Mouse (Mus musculus) hindbrain, embryonic 14.5 days (tissue): ENCODE measurements at regions not wholly inside any gene's neighbourhood (a gene's known extent, or its start where the extent isn't known, plus 50 kb on each side); places are given as distances from the start of the nearest gene placed in this dataset.

Experiments used
- ATAC-seq: fragments of 200-750 bp; cut with Nextera tagmentation; 2 replicates; pipeline ENCODE4 v1.8.0; 2017; ENCODE audit warnings: moderate number of reproducible peaks, mild to moderate bottlenecking, moderate TSS enrichment, moderate library complexity; ENCODE audit not compliant: low FRiP score
- DNase-seq: peaks from one replicate; pipeline ENCODE4 v3.0.0-alpha.2; 2015; ENCODE audit warnings: low spot score
- H3K27ac ChIP-seq: fragments of 300-500 bp; sonication (generic); 2 replicates; pipeline ENCODE4 v1.5.1; 2014; ENCODE audit warnings: mild to moderate bottlenecking, moderate library complexity
- H3K27me3 ChIP-seq: fragments of 300-500 bp; sonication (generic); 2 replicates; pipeline ENCODE4 v1.6.1; 2014; ENCODE audit warnings: mild to moderate bottlenecking, low read length, mixed read lengths; ENCODE audit not compliant: control insufficient read depth, insufficient read depth
- H3K36me3 ChIP-seq: fragments of 300-500 bp; sonication (generic); replicated peaks from 2 replicates; pipeline ENCODE4 v1.6.1; 2014; ENCODE audit not compliant: control insufficient read depth, insufficient read depth
- H3K4me1 ChIP-seq: fragments of 300-500 bp; sonication (generic); replicated peaks from 2 replicates; pipeline ENCODE4 v1.6.1; 2014; ENCODE audit warnings: antibody characterized with exemption, low read length, mixed read lengths; ENCODE audit not compliant: control insufficient read depth, insufficient read depth
- H3K4me2 ChIP-seq: fragments of 300-500 bp; sonication (generic); replicated peaks from 2 replicates; pipeline ENCODE4 v1.6.1; 2014; ENCODE audit warnings: mild to moderate bottlenecking, moderate library complexity
- H3K4me3 ChIP-seq: fragments of 300-500 bp; sonication (generic); replicated peaks from 2 replicates; pipeline ENCODE4 v1.5.1; 2014; ENCODE audit warnings: mild to moderate bottlenecking, low read length
- H3K9ac ChIP-seq: fragments of 300-500 bp; sonication (generic); 2 replicates; pipeline ENCODE4 v1.6.1; 2014
- H3K9me3 ChIP-seq: fragments of 300-500 bp; sonication (generic); 2 replicates; pipeline ENCODE4 v1.6.1; 2016; ENCODE audit warnings: low read length; ENCODE audit not compliant: control insufficient read depth
- WGBS: fragments of 180-500 bp; shearing (Covaris S2); extraction: QIAGEN DNeasy Blood & Tissue Kit; methylation state at CpG from one replicate; pipeline ENCODE4 v1.1.7; 2014; 5-methylcytosine and 5-hydroxymethylcytosine counted together
- microRNA counts: library from miRNA; unstranded; fragments of <30 nt; microRNA quantifications from one replicate; lab custom pipeline; 2016
- microRNA-seq: library from miRNA; unstranded; fragments of <30 nt; microRNA quantifications from one replicate; pipeline ENCODE4, GENCODE M21; 2016

- Histone ChIP-seq H3K4me2 (0 out of 2 replicates have a peak overlapping the region, but pooled peaks have one; percentile 60), H3K36me3 (no peaks in the 10 kb centered on the region), H3K9me3 (no peaks in the 10 kb centered on the region), H3K27me3 (no peaks in the 10 kb centered on the region), H3K4me3 (no peak overlapping the region), H3K9ac (peak overlapping the region; percentile 81; the same call in 1 of the 2 replicates), H3K4me1 (no peaks in the 10 kb centered on the region), H3K27ac (peak overlapping the region; percentile 99)
- 73% methylated on average over 3 of the region's 3 CpGs for WGBS
- ATAC-seq (no peak), DNase-seq (no peak)
Observed at GRCm38 (mm10) chr6:51378436-51378835, 54.0 kb upstream of the Nfe2l3 start.

- Histone ChIP-seq H3K4me2 (peak overlapping the region; percentile 60), H3K27ac (peak overlapping the region; percentile 99), H3K36me3 (no peaks in the 10 kb centered on the region), H3K4me1 (0 out of 2 replicates have a peak, but pooled peaks cover 3% of the 10 kb centered on the region), H3K4me3 (peak overlapping the region; percentile 34), H3K9me3 (no peaks in the 10 kb centered on the region), H3K27me3 (no peaks in the 10 kb centered on the region), H3K9ac (peak overlapping the region; percentile 81)
- WGBS: 7% methylated on average over 5 of the region's 5 CpGs
- ATAC-seq: no peak
- DNase-seq: peak; percentile 45
Observed at GRCm38 (mm10) chr6:51379074-51379473, 53.4 kb upstream of the Nfe2l3 start.

GRCm38 (mm10) chr6:51379560-51380274 lies 52.8 kb upstream of the Nfe2l3 start:
- Histone ChIP-seq H3K27ac (peak overlapping the region; percentile 99), H3K4me2 (peak overlapping the region; percentile 60), H3K9ac (peak overlapping the region; percentile 81), H3K36me3 (no peaks in the 10 kb centered on the region), H3K4me3 (peak overlapping the region; percentile 34), H3K9me3 (no peaks in the 10 kb centered on the region), H3K4me1 (0 out of 2 replicates have a peak, but pooled peaks cover 3% of the 10 kb centered on the region), H3K27me3 (no peaks in the 10 kb centered on the region)
- 3% methylated on average over 36 of the region's 36 CpGs for WGBS
- ATAC-seq (peak; percentile 82), DNase-seq (peak; percentile 84)

GRCm38 (mm10) chr6:51380275-51380575 lies 52.2 kb upstream of the Nfe2l3 start:
- Histone ChIP-seq H3K4me3 (no peak overlapping the region), H3K9ac (peak overlapping the region; percentile 81; the same call in 1 of the 2 replicates), H3K4me1 (0 out of 2 replicates have a peak, but pooled peaks cover 3% of the 10 kb centered on the region), H3K27me3 (no peaks in the 10 kb centered on the region), H3K36me3 (no peaks in the 10 kb centered on the region), H3K9me3 (no peaks in the 10 kb centered on the region), H3K4me2 (peak overlapping the region; percentile 60), H3K27ac (peak overlapping the region; percentile 99)
- DNase-seq: peak; percentile 42
- ATAC-seq: no peak
- 68% methylated on average over 4 of the region's 4 CpGs for WGBS

GRCm38 (mm10) chr6:51381465-51381864 lies 51.0 kb upstream of the Nfe2l3 start:
- 0 out of 2 replicates have a peak, but pooled peaks cover 3% of the 10 kb centered on the region for H3K4me1 ChIP-seq
- H3K9me3 ChIP-seq: no peaks in the 10 kb centered on the region
- no peaks in the 10 kb centered on the region for H3K36me3 ChIP-seq
- no peak overlapping the region for H3K4me3 ChIP-seq
- no peak for DNase-seq
- no peak overlapping the region for H3K27ac ChIP-seq
- no peaks in the 10 kb centered on the region for H3K27me3 ChIP-seq
- WGBS: 58% methylated on average over 9 of the region's 9 CpGs
- no peak overlapping the region for H3K4me2 ChIP-seq
- H3K9ac ChIP-seq: no peak overlapping the region
- ATAC-seq: no peak

MicroRNAs in the stretch of these regions (microRNA counts, 519-probe panel; counts per million panel counts)
- microRNA mmu-miR-148a (lab: Ali Mortazavi, UCI): 5,654 counts per million, percentile 71 among the panel's probes with 10 or more counts

Small RNAs in the stretch of these regions (microRNA-seq; reads per million reads assigned to microRNA genes)
- gene Mir148a: 294 reads per million, percentile 64 among the genes with 10 or more reads in this experiment
